Mouse (Mus musculus) thymus, postnatal 4 days (tissue): ENCODE results near the gene Mboat2.

Source experiments
- DNase-seq: peaks from one replicate; pipeline ENCODE4 v3.0.0; 2021

Gene Mboat2

GRCm38 (mm10) chr12:24830766-24831152 is at the start of gene Mboat2:
Gene Mboat2, plus strand, starts transcription at chr12:24830879.
- DNase-seq, result no peak

- no peak for DNase-seq
These were observed 46.9 kb upstream of the Mboat2 start for GRCm38 (mm10) chr12:24783735-24784134.

DNA sequence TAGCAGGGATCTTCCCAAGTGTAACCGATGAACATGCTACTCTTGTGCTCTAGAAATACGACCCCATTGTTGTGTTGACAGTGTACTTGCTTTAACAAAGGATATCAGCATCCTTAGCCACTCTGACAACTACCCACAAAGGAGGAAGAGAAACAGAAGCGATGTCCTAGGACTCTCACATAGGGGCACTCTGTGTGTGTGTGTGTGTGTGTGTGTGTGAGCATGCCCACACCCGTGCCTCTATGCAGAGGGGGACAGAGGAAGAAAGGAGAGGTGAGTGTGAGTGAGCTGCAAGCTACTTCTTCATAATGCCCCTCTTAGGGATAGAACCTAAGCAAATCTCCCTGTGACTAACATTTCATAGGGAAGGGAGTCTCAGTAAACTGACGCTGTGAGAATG is 44.8 kb upstream of the Mboat2 start:
- no peak for DNase-seq

DNA sequence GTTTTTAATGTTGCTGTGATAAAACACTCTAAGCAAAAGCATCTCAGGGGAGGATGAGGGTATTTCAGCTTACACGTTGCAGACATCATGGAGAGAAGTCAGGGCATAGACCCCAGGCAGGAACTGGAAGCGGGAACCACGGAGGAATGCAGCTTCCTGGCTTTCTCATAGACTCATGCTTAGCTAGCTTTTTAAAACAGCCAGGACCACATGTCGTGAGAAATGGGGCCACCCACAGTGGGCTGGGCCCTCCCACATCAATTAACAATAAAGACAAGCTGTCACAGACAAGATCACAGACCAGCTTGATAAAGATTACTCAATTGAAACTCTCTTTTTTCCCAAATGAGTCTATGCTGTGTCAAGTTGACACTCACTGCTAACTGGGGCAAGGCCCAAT is 44.4 kb upstream of the Mboat2 start:
- no peak for DNase-seq

DNA sequence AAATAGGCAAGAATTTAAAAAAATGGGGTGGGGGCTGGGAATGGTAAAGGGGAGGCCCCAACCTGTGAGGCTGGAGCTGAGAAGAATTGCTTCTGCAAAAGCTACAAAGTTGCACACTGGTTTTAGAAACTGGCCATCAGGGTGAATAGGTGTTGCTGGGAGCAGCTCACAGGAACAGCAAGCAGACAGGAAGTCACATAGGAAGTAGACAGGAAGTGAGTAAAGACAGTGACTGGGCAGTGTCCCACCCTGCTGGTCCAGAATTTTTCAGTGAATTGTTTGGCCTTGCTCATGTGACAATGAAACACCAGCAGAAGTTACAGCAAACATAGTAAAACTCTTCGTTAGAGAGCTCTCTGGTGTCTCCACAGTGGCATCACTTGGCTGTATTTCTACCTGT is 41.0 kb upstream of the Mboat2 start:
- DNase-seq, result no peak

GRCm38 (mm10) chr12:24811230-24811629 is 19.4 kb upstream of the Mboat2 start:
- DNase-seq, result no peak

DNA sequence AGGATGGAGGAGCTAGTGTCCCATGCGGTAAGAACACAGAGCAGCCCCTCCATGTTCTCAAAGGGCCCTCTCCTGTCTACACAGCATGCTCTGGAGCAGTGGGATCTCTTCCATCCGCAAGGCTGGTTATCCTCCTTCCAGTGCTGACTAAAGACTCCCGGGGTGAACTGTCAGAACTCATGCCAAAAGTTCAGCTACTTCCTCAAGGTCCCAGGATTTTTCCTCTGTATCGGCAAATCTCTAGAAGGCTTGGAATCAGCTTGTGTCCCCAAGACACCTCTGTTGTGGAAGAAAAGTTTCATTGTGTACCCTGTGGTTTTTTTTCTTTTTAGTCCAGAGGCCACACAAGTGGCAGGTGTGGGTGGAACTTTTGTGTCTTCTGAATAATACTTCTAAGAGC is 18.8 kb upstream of the Mboat2 start:
- DNase-seq, result no peak

- DNase-seq, result no peak
These were observed 7.8 kb upstream of the Mboat2 start for GRCm38 (mm10) chr12:24822831-24823230.

DNA sequence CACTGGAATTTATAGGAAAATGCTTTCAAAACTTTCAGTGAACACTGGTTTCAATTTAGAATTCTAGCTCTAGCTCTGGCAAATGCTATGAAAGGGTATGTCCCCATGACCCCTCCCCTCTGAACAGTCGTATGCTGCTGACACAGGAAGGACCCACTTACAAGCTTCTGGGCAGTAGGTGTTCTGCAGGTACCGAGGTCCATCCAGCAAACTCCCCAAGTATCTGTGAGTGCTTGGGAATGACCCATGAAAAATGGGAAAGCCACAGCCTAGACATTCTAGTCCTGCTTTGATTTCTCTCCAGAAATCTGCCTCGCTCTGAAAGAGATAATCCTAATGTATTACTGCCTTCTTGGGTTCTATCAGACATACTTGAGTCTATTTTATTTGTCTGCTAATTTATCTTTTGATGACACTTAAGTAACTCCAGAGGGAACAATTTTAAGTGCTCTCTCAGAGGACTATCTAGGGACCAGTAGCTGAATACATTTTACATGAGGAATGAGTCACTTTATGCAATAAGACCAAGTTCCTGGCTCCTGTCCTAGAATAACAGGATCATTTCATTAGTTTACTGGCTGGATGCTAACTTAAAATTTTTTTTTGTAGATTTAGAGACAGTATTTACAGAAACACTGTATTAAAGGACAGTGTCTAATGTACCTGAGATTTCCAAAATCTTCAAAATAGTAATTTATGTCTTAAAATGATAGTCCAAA is 6.9 kb upstream of the Mboat2 start:
- no peak for DNase-seq

DNA sequence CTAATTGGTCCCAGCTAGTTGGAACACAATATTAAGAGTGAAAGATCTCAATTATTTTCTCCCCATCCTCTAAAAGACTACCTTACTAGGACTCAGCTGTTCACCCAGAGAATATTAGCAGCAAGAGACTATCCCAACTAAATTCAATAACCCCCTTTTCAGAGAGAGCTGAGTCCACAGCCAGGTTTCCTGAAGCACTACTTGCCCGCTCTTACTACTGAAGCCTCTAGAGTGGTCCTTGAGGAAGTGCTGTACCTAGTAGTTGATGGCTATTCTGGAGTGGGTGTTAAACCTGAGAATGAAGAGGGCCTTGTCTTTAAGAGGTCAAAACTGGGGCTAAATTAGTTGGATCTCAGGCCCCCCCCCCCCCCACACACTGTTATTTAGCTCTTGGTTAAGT is 593 bp upstream of the Mboat2 start:
- DNase-seq, result no peak

- DNase-seq, result peak; percentile 90
These were observed 679 bp downstream of the Mboat2 start for GRCm38 (mm10) chr12:24831153-24831963.

DNA sequence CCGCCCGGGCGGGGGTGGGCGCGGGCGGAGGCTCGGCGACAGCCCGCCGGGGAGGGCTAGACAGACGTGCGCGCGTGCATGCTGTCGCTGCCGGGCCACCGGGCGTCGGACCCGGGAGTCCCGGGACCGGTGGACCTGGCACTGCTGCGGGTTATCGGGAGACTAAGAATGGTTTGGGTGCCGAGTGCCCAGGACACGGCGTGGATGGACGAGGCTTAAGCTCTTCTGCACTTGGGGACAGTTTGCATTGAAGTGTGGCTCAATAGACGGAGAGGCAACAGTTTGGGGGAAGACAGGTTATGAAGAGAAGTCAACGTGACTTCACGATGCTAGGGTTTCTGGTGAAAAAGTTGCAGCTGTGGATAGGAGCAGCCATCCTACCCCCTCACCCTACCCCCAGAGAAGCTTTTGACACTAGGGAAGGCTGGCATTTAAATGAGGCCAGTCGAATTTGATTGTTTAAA is 1.3 kb downstream of the Mboat2 start:
- peak; percentile 62 for DNase-seq

DNA sequence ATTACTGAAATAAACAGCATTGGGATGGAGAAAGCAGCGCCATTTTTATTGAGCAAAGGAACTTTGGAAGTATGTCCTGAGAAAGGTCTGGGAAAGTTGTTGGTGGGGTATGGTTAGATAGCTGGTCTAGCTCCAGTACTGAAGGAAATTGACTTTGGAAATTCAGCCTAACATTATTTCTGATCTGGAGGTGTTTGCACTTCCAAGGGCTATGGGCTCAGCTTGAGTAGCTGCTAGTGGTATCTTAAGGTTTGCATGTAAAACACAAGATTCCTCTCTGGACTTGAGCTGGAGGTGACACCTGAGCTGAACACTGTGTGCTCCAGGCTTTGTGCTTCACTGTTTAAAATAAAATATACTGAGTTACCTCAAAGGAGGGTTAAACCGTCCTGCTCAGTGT is 1.8 kb downstream of the Mboat2 start:
- no peak for DNase-seq

DNA sequence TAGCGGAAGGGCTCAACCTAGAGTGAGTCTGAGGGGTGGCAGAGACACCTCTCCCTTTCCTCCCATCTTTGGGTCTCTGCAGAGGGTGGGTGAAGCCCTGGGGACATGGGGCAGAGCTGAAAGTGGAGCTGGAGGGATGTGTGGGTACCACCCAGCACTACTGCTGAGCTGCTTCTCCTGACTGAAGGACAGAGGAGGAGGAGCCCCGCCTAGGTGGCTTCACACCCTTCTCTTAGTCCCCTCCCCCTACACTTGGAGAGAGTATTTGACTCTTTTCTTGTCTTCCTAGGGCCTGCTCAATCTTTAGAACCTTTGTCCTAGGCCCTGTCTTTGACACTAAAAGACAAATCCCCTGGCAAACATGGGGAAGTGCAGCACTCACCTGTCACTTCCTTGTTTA is 7.3 kb downstream of the Mboat2 start:
- DNase-seq, result no peak

DNA sequence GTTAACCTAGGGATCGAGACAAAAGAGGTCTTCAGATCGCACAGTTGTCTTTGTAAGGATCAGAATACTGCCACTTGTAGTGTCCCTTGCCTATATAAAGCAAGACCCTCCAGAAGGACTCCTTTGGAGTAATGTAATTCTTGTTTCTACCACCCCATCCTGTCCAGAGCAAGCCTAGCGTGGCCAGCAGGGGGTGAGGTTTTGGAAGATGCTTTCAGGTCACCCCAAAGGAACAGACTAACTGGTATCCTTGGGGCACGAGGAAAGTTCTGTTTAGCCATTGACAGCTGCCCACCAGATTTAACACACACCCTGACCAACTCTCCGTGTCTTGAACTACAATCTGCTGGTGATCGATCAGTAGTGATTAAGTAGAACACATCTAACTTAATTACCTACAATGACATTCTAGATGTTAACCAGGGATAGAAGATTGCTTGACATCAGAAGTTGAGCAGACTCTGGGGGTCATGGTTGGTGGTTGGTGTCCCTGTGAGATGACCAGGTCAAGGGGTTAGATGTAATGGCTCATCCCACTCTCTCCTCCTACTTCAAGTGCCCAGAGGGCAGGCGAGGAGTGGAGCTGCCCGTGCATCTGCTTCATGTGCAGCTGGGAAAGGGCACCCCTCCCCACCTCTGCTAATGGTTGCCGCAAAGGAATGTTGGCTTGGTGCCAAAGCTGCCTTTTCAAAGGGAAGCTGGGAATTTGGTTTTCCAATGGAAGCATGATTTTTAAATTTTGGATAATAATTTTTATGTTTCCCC is 10.6 kb downstream of the Mboat2 start:
- no peak for DNase-seq

DNA sequence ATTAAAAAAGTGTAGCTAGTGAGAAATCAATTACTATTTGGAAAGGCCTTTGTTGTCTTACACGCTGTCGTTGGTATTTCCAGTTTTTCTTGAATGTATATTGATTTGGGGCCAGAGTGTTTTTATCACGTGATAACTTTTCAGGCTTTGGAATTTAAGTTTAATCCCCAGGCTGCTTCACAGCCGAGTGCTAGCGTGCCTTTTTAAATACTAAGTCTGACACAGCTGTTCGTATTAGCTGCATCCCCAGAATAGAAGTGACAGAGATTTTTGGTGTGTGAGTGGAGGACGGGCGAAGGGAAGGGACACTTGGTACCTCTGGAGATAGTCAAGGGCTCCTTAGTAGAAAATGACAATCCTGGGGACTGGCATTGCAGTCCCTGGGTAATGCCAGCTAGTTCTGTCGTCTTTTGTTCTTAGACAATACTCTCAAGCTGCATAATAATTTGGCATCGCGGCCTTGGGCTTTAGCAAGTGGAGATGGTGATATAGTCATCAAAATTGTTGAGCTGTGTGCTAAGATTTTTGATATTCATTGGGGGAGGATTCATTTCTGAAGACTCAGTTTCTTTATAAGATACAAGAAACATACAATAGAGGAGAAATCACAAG is 11.7 kb downstream of the Mboat2 start:
- no peak for DNase-seq

- no peak for DNase-seq
These were observed 12.9 kb downstream of the Mboat2 start for GRCm38 (mm10) chr12:24843395-24844072.

- DNase-seq, result peak; percentile 46
These were observed 14.7 kb downstream of the Mboat2 start for GRCm38 (mm10) chr12:24845344-24845743.

- no peak for DNase-seq
These were observed 17.4 kb downstream of the Mboat2 start for GRCm38 (mm10) chr12:24848107-24848506.

- DNase-seq, result no peak
These were observed 26.7 kb downstream of the Mboat2 start for GRCm38 (mm10) chr12:24857354-24857753.

GRCm38 (mm10) chr12:24859357-24859756 is 28.7 kb downstream of the Mboat2 start:
- no peak for DNase-seq

DNA sequence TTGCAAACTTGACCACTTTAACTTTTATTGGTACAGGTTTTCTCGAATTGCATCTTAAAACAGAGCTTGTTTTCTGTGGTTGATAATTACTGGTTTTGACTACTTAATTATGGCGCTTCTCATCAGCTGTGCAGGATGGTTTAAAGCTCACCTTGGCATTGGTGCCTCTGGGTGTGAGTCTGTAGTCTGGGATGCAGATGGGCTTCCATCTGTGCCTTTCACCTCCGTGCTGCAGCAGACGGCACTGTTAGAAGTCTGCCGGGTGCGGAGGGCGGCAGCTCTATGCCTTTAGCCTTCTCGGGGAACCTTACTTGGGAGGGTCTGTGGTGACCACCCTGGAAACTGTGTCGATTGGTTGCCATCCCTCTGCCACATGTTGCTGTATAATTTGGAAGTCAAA is 29.8 kb downstream of the Mboat2 start:
- DNase-seq, result no peak

GRCm38 (mm10) chr12:24863762-24864161 is 33.1 kb downstream of the Mboat2 start:
- no peak for DNase-seq
